Mouse (Mus musculus) right cerebral cortex, adult 2 months (tissue): ENCODE measurements around the gene Olfr974.
"Not testable (repeated sequence)": the region's sequence is repeated elsewhere in the genome, so short reads cannot be mapped to it uniquely, and the experiment has no call there.

Experiments used
- DNase-seq, 2 experiments: peaks; one replicate each; pipeline ENCODE4 v3.0.0; 2021 to 2022; ENCODE audit warnings: low spot score in 2 of 2

Olfr974 gene

DNA sequence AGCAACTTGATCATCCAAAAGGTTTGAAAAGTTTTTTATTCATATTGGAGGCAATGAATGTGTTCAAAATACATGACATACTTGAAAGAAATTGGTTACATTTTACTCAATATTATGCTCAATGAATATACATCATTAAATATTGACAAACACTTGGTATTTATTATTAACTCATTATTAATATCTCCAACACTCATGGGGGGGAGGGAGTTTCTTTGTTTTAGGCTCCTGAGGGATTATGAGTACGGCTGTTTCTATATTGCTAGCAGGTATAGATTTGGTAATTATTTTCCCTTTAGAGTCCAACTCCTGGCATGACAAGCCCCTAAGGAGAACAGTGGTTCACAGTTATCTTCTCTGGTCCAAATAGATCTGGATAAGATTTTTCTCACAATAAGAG lies at the start of gene Olfr974:
Gene Olfr974 (plus strand): TSS at position 301 of the 400 bp plus-strand sequence.
- DNase-seq = no peak

DNA sequence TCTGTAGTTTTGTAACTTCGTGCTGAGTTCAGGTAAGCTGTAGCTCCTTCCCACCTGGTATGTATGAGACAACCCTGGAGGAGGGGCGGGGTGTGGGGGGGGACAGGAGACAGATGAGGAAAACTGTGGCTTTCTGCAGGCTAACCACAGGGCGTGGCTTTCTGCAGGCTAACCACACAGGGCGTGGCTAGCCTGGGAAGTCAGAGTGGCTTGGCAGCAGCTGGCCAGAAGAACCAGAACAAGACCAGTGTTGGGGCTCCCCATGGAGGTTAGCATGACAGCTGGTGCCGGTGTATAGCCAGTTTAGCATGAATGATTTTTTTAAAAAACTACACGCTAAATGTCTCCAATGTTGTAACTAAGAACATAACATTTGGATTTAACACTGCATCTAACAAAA lies 32.2 kb upstream of the Olfr974 start:
- DNase-seq = no peak

DNA sequence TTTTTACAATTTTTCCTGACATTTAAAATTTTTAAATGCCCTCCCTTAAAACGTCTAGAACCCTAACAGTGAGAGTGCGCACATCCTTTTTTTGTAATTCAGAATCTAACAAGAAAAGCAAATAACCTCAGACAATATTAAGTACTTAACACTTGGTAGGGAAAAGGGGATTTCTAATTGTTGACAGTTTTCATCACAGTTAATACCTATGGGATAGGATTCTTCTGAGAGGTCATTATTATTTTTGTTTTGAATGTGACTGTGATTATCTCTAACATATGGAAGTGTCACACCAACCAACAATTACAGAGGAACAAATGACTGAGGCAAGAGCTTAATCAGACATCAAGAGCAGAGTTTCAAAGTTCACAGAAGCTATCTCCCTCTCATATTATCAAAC lies 30.3 kb upstream of the Olfr974 start, which contains the start of gene Olfr229:
Gene Olfr229 (plus strand): TSS at position 301 of the 400 bp plus-strand sequence.
- no peak for DNase-seq

DNA sequence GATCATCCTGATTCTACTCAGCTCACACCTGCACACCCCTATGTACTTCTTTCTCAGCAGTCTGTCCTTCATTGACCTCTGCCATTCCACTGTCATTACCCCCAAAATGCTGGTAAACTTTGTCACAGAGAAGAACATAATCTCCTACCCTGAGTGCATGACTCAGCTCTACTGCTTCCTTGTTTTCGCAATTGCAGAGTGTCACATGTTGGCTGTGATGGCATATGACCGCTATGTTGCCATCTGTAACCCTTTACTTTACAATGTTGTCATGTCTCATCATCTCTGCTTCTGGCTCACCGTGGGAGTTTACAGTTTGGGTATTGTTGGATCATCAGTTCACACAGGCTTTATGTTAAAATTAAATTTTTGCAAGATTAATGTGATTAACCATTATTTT lies 27.4 kb upstream of the Olfr974 start:
- DNase-seq = no peak

DNA sequence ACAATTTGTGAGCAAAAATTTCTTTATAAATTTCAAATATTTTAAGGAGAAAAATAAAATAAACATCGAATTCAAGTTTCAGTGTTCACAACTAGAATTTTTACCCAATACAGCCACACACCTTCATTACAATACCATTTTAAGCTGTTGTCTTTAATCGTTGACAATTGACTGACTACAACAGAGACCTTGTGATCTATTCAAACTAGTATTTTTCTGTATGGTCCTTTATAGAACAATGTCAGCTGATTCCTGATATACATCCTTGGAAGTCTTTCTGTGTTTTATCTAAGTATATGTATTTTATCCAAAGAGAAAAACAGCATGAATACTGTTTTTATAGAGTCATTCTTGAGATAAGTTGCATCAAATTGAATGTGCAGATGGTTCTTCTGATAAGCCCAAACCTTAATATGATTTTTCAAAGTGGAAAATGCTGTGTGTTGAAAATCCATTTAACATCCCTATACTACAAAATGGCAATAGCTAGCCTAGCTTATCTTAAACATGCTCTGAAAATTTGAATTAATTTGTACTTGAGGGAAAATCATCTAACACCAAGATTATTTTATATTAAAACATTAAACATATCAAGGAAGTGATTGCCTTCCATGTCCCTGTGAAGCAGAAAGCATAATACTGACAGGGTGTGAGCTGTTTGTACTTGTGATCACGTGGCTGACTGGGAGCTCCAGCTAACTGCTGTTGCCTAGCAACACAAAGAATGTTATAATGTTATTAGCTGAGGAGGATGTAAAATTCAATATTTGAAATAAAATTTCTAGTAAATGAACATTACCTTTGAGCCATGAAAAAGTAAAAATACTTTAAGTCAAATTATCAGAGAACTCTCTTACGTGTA lies 9.1 kb upstream of the Olfr974 start:
- not testable (repeated sequence) for DNase-seq

DNA sequence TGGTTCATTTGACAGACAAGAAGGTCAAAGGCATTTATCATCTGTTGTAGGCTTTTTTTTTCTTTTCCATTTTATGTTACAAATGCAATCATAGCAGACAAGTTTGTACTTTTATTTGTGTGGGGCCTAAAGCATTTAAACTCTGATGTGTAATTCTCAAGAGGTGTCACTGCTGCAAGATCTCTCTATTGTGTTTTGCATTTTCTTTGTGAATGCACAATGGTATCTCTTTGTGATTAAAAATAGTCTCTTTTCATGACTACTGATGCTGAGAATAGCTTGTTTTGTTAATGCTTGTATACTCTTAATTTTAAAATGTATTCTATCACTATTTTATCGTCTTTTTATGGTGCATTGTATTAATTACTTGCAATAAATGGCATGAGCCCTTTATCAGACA lies 8.5 kb upstream of the Olfr974 start:
- not testable (repeated sequence) for DNase-seq

DNA sequence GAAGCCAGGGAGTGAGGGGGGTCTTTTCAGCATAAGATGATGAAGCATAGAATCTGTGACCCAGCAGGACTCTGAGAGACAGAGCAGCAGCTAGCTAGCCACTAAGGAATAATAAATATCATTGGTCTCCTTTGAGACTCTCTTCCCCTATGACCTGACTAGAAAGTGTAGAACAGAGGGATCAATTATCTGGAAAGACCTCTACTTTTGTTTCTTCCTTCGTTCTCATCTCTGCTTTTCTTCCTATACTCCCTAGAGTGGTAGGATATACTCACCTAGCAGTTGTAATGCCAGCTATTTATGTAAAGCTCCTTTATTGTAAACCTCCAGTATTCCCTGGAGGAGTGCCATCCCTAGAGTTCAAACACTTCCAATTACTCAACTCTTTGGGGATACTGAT lies 14.6 kb downstream of the Olfr974 start, which contains the start of gene Olfr975:
Gene Olfr975 (minus strand): TSS at position 101 of the 400 bp plus-strand sequence.
- no peak for DNase-seq

DNA sequence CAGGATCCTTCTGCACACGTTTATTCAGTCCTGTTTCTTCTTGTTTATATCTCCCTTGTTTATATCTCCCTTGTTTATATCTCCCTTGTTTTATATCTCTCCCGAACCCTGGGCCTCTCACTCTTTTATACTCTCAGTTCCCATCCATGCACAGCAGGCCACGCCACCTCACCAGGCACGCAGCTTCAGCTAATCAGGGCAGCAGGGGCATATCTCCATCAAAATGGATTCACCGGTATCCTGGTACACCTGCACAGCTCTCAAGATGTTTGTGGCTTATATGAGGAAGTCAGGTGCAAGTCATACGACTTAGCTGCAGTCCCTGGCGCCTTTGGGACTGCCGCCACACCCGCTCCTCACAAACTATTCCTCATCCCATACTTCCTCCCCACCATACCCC lies 23.7 kb downstream of the Olfr974 start, which contains the start of gene Olfr976:
Gene Olfr976 (minus strand): TSS at position 101 of the 400 bp plus-strand sequence.
- not testable (repeated sequence) for DNase-seq

DNA sequence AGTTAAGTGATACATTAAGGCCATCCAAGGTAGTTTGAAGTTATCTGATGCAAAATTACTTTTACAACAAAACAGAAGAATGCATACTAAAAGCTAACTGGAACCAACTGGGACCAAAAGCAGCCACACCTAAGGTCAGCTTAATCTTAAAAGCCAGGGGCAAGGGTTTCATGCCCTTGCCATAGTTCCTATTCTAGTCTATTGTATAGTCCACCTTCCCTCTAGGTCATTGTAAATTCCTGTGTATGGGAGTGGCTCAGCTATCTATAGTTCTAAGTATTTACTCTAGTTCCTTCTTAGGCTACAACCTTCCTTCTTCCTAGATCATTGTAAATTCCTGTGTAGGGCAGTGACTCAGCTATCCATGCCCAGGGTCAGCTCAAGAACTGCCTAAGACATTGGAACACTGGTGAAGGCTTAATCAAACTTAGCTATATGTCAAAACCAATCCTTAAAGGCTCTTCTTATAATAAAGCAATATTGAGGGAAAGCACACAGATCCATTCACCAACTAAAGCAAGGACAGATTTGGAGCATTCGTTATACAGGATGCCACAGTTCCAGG lies 39.4 kb downstream of the Olfr974 start:
- not testable (repeated sequence) for DNase-seq

DNA sequence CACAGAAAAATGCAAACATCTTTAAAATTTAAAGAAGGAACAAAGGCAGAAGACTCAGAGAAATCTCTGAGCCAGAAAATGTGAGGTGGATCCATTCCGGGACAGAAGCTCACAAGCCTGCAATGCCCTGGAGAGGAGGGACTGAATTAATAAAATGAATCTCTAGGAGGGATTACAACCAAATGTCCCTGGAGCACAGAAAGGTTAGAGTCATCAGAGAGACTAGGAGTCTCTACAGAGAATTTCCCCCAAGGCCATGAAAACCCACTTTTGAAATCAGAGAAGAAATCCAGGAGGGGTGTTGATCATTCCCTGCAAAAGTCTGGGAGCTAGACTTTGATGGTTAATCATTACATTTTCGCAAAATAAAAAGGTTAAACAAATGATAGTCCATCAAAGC lies 54.5 kb downstream of the Olfr974 start, which contains the start of gene Olfr978:
Gene Olfr978 (plus strand): TSS at position 301 of the 400 bp plus-strand sequence.
- DNase-seq = no peak
